Mouse (Mus musculus): ENCODE results near the gene Pla2g2c. TPM values are rescaled to one million over a fixed set of nuclear protein-coding genes. Genes with fewer than 3 reads are reported as not detected.

The Pla2g2c gene
- polyA plus RNA-seq, 2 experiments = 0.01 TPM; not detected in 1

- DNase-seq (ENCODE audit: low read depth in 3 of 3, low spot score in 3 of 3) (no peak), ATAC-seq (ENCODE audit: insufficient read depth) (no peak)
- 63% methylated on average over 5 of the region's 5 CpGs for WGBS (ENCODE audit: insufficient replicate concordance)
- TF ChIP-seq EP300 (IDR thresholded peaks at IDR 0.05; ENCODE audit: low read depth) (no peak), CTCF (IDR thresholded peaks at IDR 0.05; ENCODE audit: low read depth) (no peak)
- Histone ChIP-seq H3K4me1 (replicated peaks; ENCODE audit: control insufficient read depth in 2 of 2, insufficient read depth in 2 of 2, low read length in 1 of 2) (no peaks in the 10 kb centered on the region), H3K36me3 (replicated peaks; ENCODE audit: control insufficient read depth, insufficient read depth, low read depth) (no peaks in the 10 kb centered on the region), H3K27me3 (ENCODE audit: control insufficient read depth, insufficient read depth, low read length) (no peaks in the 10 kb centered on the region), H3K27ac (no peak overlapping the region), H3K4me2 (ENCODE audit: low read depth) (no peak overlapping the region), H3K9ac (replicated peaks) (no peak overlapping the region), H3K4me3 (ENCODE audit: insufficient read depth in 1 of 2, low read depth in 2 of 2, low read length in 2 of 2) (no peak overlapping the region), H3K9me3 (ENCODE audit: control insufficient read depth, low read length) (no peaks in the 10 kb centered on the region)
Measured at GRCm38 (mm10) chr4:138719264-138719596, 5.4 kb upstream of the Pla2g2c start.

DNA sequence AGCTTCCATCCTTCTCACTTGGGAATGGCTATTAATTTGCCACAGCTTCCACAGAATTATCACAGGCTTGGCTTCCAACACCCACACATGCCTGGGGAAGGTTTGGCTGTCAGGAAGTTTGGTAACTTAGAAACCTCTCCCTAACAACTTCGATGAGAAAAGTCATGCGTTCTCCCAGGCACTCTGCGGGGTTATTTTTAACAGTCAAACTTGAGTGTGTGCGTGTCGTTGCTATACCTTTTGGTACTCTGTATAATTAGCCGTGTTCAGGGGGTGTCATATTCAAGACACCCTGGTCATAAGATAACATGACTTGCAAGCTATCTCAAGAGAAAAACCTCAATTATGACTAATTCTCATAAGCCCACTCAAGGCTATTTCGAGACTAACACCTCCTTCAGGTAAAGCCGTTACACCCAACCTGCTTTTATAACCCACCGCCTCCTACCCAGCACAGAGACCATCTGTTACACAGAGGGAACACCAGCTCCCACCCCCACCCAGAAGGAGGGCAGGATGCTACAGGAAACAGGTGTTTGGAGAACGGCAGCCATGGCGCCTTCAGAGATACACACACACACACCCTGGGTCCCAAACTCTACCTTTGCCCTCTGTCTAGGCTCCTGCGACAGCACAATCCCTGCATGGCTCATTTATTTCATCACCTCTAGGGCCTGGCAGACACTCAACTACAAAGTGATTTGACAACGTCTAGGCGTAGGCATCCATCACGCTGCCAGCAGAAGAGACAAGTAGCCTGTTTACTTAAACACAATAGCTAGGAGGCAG lies 905 bp upstream of the Pla2g2c start:
- TF ChIP-seq CTCF (IDR thresholded peaks at IDR 0.05; ENCODE audit: low read depth) (no peak), EP300 (IDR thresholded peaks at IDR 0.05; ENCODE audit: low read depth) (no peak)
- H3K9me3 ChIP-seq (ENCODE audit: control insufficient read depth, low read length) = no peaks in the 10 kb centered on the region
- H3K4me2 ChIP-seq (ENCODE audit: low read depth) = no peak overlapping the region
- WGBS (ENCODE audit: insufficient replicate concordance) = 37% methylated on average over 15 of the region's 15 CpGs
- no peaks in the 10 kb centered on the region for H3K36me3 ChIP-seq (replicated peaks; ENCODE audit: control insufficient read depth, insufficient read depth, low read depth)
- DNase-seq (ENCODE audit: low read depth in 3 of 3, low spot score in 3 of 3) (no peak), ATAC-seq (ENCODE audit: insufficient read depth) (no peak)
- H3K27me3 ChIP-seq (ENCODE audit: control insufficient read depth, insufficient read depth, low read length) = no peaks in the 10 kb centered on the region
- H3K27ac ChIP-seq = no peak overlapping the region
- H3K4me3 ChIP-seq (ENCODE audit: insufficient read depth in 1 of 2, low read depth in 2 of 2, low read length in 2 of 2) = no peak overlapping the region
- H3K4me1 ChIP-seq (replicated peaks; ENCODE audit: control insufficient read depth in 2 of 2, insufficient read depth in 2 of 2, low read length in 1 of 2) = no peaks in the 10 kb centered on the region
- no peak overlapping the region for H3K9ac ChIP-seq (replicated peaks)

DNA sequence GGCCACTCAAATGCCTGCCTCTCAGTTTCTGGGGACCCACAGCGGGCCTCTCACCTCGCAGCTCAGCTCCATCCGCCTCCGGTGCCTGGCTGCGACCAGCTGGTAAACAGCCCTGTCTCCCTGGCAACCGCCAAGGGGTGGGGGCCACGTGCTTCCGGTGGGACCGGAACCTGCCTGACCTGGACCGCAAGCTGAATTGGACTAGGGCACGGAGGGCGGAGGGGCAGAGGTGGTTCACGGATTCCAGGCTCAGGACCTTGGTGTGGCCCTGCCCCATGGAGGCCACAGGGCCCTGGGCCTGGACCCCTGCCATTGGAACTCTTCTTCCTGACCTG lies 502 bp downstream of the Pla2g2c start:
- Histone ChIP-seq H3K9ac (replicated peaks) (no peak overlapping the region), H3K9me3 (ENCODE audit: control insufficient read depth, low read length) (no peaks in the 10 kb centered on the region), H3K27ac (no peak overlapping the region), H3K36me3 (replicated peaks; ENCODE audit: control insufficient read depth, insufficient read depth, low read depth) (no peaks in the 10 kb centered on the region), H3K4me1 (replicated peaks; ENCODE audit: control insufficient read depth in 2 of 2, insufficient read depth in 2 of 2, low read length in 1 of 2) (no peaks in the 10 kb centered on the region), H3K27me3 (ENCODE audit: control insufficient read depth, insufficient read depth, low read length) (no peaks in the 10 kb centered on the region), H3K4me2 (ENCODE audit: low read depth) (no peak overlapping the region), H3K4me3 (ENCODE audit: insufficient read depth in 1 of 2, low read depth in 2 of 2, low read length in 2 of 2) (no peak overlapping the region)
- WGBS (ENCODE audit: insufficient replicate concordance) = 2% methylated on average over 13 of the region's 13 CpGs
- ATAC-seq (ENCODE audit: insufficient read depth) = no peak; the same call in 1 of the 2 replicates
- no peak for TF ChIP-seq CTCF (IDR thresholded peaks at IDR 0.05; ENCODE audit: low read depth)
- TF ChIP-seq EP300 (IDR thresholded peaks at IDR 0.05; ENCODE audit: low read depth) = no peak
- DNase-seq (ENCODE audit: low read depth in 3 of 3, low spot score in 3 of 3) = no peak

DNA sequence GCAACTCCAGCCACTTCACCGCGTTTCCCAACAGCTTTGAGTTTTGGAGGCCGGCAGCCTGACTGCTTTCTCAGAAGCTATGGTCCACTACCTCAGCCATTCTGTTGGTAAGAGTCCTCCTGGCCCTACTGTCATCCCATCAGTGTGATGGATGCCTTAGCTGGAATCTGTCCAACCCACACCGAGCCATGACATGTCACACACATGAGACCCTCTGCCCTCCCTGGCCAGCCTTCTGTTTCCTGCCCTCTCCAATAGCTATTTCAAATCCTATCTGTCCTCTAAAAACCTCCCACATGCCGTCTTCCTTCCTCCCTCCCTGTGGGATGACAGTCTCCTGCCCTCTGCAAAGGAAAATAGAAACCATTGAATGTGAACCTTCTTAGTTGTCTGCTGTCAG lies 1.2 kb downstream of the Pla2g2c start:
- no peak for TF ChIP-seq EP300 (IDR thresholded peaks at IDR 0.05; ENCODE audit: low read depth)
- TF ChIP-seq CTCF (IDR thresholded peaks at IDR 0.05; ENCODE audit: low read depth) = no peak
- Histone ChIP-seq H3K4me1 (replicated peaks; ENCODE audit: control insufficient read depth in 2 of 2, insufficient read depth in 2 of 2, low read length in 1 of 2) (no peaks in the 10 kb centered on the region), H3K4me2 (ENCODE audit: low read depth) (no peak overlapping the region), H3K4me3 (ENCODE audit: insufficient read depth in 1 of 2, low read depth in 2 of 2, low read length in 2 of 2) (no peak overlapping the region), H3K27me3 (ENCODE audit: control insufficient read depth, insufficient read depth, low read length) (no peaks in the 10 kb centered on the region), H3K9me3 (ENCODE audit: control insufficient read depth, low read length) (no peaks in the 10 kb centered on the region), H3K9ac (replicated peaks) (no peak overlapping the region), H3K36me3 (replicated peaks; ENCODE audit: control insufficient read depth, insufficient read depth, low read depth) (no peaks in the 10 kb centered on the region), H3K27ac (no peak overlapping the region)
- ATAC-seq (ENCODE audit: insufficient read depth) (peak; percentile 39; the same call in 1 of the 2 replicates), DNase-seq (ENCODE audit: low read depth in 3 of 3, low spot score in 3 of 3) (no peak)
- 46% methylated on average over 5 of the region's 5 CpGs for WGBS (ENCODE audit: insufficient replicate concordance)

GRCm38 (mm10) chr4:138729018-138729703 lies 4.6 kb downstream of the Pla2g2c start:
- no peaks in the 10 kb centered on the region for H3K27me3 ChIP-seq (ENCODE audit: control insufficient read depth, insufficient read depth, low read length)
- H3K4me1 ChIP-seq (replicated peaks; ENCODE audit: control insufficient read depth in 2 of 2, insufficient read depth in 2 of 2, low read length in 1 of 2) = no peaks in the 10 kb centered on the region
- TF ChIP-seq CTCF (IDR thresholded peaks at IDR 0.05; ENCODE audit: low read depth) (no peak), EP300 (IDR thresholded peaks at IDR 0.05; ENCODE audit: low read depth) (no peak)
- no peak overlapping the region for H3K27ac ChIP-seq
- peak in 1 of 3 experiments; percentile 12 for DNase-seq (ENCODE audit: low read depth in 3 of 3, low spot score in 3 of 3)
- no peaks in the 10 kb centered on the region for H3K36me3 ChIP-seq (replicated peaks; ENCODE audit: control insufficient read depth, insufficient read depth, low read depth)
- H3K9ac ChIP-seq (replicated peaks) = no peak overlapping the region
- no peaks in the 10 kb centered on the region for H3K9me3 ChIP-seq (ENCODE audit: control insufficient read depth, low read length)
- H3K4me3 ChIP-seq (ENCODE audit: insufficient read depth in 1 of 2, low read depth in 2 of 2, low read length in 2 of 2) = no peak overlapping the region
- WGBS (ENCODE audit: insufficient replicate concordance) = 50% methylated on average over 9 of the region's 9 CpGs
- no peak for ATAC-seq (ENCODE audit: insufficient read depth)
- no peak overlapping the region for H3K4me2 ChIP-seq (ENCODE audit: low read depth)
